Mouse (Mus musculus) limb, embryonic 10.5 days (tissue): ENCODE results near the gene Rpl13. TPM values are rescaled to one million over a fixed set of nuclear protein-coding genes. Genes with fewer than 3 reads are reported as not detected.

Source experiments
- DNase-seq: peaks from one replicate; pipeline ENCODE4 v3.0.0-alpha.2; 2017; ENCODE audit warnings: low spot score
- H3K27ac ChIP-seq: fragments of 300-500 bp; sonication (generic); 2 replicates; pipeline ENCODE4 v1.5.1; 2016; ENCODE audit warnings: mild to moderate bottlenecking
- H3K27me3 ChIP-seq: fragments of 300-500 bp; sonication (generic); 2 replicates; pipeline ENCODE4 v1.6.1; 2016; ENCODE audit warnings: low read depth, mild to moderate bottlenecking; ENCODE audit not compliant: poor library complexity, severe bottlenecking
- H3K36me3 ChIP-seq: fragments of 300-500 bp; sonication (generic); 2 replicates; pipeline ENCODE4 v1.6.1; 2016; ENCODE audit warnings: mild to moderate bottlenecking, moderate library complexity
- H3K4me1 ChIP-seq: fragments of 300-500 bp; sonication (generic); 2 replicates; pipeline ENCODE4 v1.6.1; 2016
- H3K4me3 ChIP-seq: fragments of 300-500 bp; sonication (generic); 2 replicates; pipeline ENCODE4 v1.5.1; 2016; ENCODE audit warnings: mild to moderate bottlenecking, moderate library complexity
- H3K9me3 ChIP-seq: fragments of 300-500 bp; sonication (generic); replicated peaks from 2 replicates; pipeline ENCODE4 v1.6.1; 2016; ENCODE audit warnings: mild to moderate bottlenecking
- WGBS: fragments of 180-500 bp; shearing (Covaris S2); methylation state at CpG from one replicate; pipeline ENCODE4 v1.1.7; 2016; 5-methylcytosine and 5-hydroxymethylcytosine counted together
- polyA plus RNA-seq: library from polyadenylated mRNA; unstranded; fragments of >200 nt; fragmentation: Nextera tagmentation; extraction: Ambion mirVana; gene quantifications from 2 replicates; pipeline ENCODE4 v1.2.1, GENCODE M21; 2016

The Rpl13 gene
- polyA plus RNA-seq, result 1,397 and 1,583 TPM in 2 replicates

- Histone ChIP-seq H3K9me3 (no peaks in the 10 kb centered on the region), H3K27ac (peak within 1 kb of the TSS; percentile 99), H3K4me1 (peaks cover 17% of the 10 kb centered on the region), H3K4me3 (peak within 1 kb of the TSS; percentile 97), H3K36me3 (peaks cover 52% of the 10 kb centered on the region), H3K27me3 (no peaks in the 10 kb centered on the region)
- DNase-seq, result peak; percentile 98
- 2% methylated on average over 56 of the region's 56 CpGs for WGBS
These were observed at the start of gene Rpl13 for GRCm38 (mm10) chr8:123101735-123102685. Gene Rpl13 (plus strand): TSS chr8:123102350.

- no peak within 1 kb of the TSS for H3K27ac ChIP-seq
- peaks cover 24% of the 10 kb centered on the region for H3K4me1 ChIP-seq
- no peaks in the 10 kb centered on the region for H3K27me3 ChIP-seq
- no peak for DNase-seq
- 82% methylated on average over 7 of the region's 7 CpGs for WGBS
- H3K36me3 ChIP-seq, result peaks cover 13% of the 10 kb centered on the region
- H3K9me3 ChIP-seq, result no peaks in the 10 kb centered on the region
- no peak within 1 kb of the TSS for H3K4me3 ChIP-seq
These were observed 39.4 kb upstream of the Rpl13 start, which contains the start of gene Spg7 for GRCm38 (mm10) chr8:123062721-123063120. Gene Spg7 (plus strand): TSS chr8:123062942.

DNA sequence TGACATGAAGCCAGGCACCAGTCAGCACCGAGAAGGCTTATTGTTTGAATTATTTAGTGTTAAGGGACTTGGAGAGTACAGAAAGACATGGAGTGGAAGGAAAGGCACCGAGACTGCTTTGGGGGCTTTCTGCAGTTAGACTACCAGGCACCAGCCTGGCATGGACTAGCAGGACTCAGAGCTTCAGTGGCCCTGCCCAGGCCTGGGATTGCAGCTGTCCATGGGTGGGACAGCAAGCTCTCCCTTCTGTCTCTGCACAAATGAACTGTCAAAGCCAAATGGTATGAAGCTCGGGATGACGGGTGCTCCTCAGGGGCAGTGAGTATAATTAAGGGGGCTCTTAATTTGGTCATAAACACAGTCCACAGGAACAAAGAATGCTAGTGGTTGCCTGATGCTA lies 38.1 kb upstream of the Rpl13 start:
- 74% methylated on average over 4 of the region's 4 CpGs for WGBS
- Histone ChIP-seq H3K36me3 (peaks cover 23% of the 10 kb centered on the region), H3K9me3 (no peaks in the 10 kb centered on the region), H3K4me1 (peaks cover 24% of the 10 kb centered on the region), H3K27ac (peak overlapping the region; percentile 99), H3K27me3 (no peaks in the 10 kb centered on the region), H3K4me3 (peak overlapping the region; percentile 94)
- DNase-seq, result no peak

DNA sequence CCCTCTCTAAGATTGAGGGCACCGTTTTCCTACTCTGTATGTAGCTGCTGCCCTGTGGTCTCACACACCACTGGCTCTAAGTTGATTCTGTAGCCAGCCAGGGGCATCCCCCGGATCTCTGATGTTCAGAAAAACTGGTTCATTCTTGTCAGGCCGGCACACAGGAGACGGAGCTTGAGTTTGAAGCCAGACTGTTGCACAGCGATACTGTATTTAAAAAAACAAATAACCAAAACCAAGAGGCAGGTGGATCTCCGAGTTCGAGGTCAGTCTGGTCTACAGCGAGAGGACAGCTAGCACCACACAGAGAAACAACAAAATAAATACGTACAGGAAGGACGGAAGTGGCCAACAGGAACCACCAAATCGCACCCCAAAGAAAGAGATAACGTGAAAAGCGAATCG lies 37.3 kb upstream of the Rpl13 start:
- peaks cover 24% of the 10 kb centered on the region for H3K4me1 ChIP-seq
- peaks cover 28% of the 10 kb centered on the region for H3K36me3 ChIP-seq
- peak overlapping the region; percentile 94 for H3K4me3 ChIP-seq
- peak; percentile 53 for DNase-seq
- 3% methylated on average over 14 of the region's 14 CpGs for WGBS
- peak overlapping the region; percentile 99 for H3K27ac ChIP-seq
- H3K27me3 ChIP-seq, result no peaks in the 10 kb centered on the region
- H3K9me3 ChIP-seq, result no peaks in the 10 kb centered on the region

- peaks cover 34% of the 10 kb centered on the region for H3K36me3 ChIP-seq
- no peaks in the 10 kb centered on the region for H3K27me3 ChIP-seq
- peaks cover 24% of the 10 kb centered on the region for H3K4me1 ChIP-seq
- H3K9me3 ChIP-seq, result no peaks in the 10 kb centered on the region
- peak; percentile 97 for DNase-seq
- under 1% methylated on average over 84 of the region's 84 CpGs for WGBS
- H3K27ac ChIP-seq, result peak overlapping the region; percentile 99
- H3K4me3 ChIP-seq, result peak overlapping the region; percentile 94
These were observed 36.7 kb upstream of the Rpl13 start for GRCm38 (mm10) chr8:123065214-123066100.

- Histone ChIP-seq H3K4me1 (peaks cover 24% of the 10 kb centered on the region), H3K27me3 (no peaks in the 10 kb centered on the region), H3K27ac (peak overlapping the region; percentile 99), H3K9me3 (no peaks in the 10 kb centered on the region), H3K4me3 (peak overlapping the region; percentile 94), H3K36me3 (peaks cover 38% of the 10 kb centered on the region)
- no peak for DNase-seq
- 44% methylated on average over 7 of the region's 7 CpGs for WGBS
These were observed 36.0 kb upstream of the Rpl13 start for GRCm38 (mm10) chr8:123066101-123066683.

DNA sequence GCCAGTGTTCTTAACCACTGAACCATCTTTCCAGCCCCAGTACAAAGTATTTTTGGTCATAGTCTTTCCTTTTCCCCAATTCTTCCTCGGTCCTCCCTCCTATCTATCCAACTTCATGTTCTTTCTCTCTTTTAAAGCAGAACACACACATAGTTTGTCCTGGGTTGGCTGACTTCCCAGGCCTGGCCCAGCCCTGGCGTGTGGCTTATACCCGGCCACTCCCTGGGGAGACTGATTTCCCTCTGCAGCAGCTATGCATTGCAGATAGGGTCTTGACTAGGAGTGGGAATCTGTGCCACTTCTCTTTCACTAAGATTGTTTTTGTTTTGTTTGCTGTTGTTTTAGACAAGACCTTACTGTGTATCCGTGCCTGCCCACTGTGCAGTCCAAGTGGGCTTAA lies 31.0 kb upstream of the Rpl13 start:
- Histone ChIP-seq H3K9me3 (no peaks in the 10 kb centered on the region), H3K27ac (no peak overlapping the region), H3K27me3 (no peaks in the 10 kb centered on the region), H3K36me3 (peaks cover 87% of the 10 kb centered on the region), H3K4me3 (no peak overlapping the region), H3K4me1 (peaks cover 12% of the 10 kb centered on the region)
- no peak for DNase-seq
- 94% methylated on average over 4 of the region's 4 CpGs for WGBS

DNA sequence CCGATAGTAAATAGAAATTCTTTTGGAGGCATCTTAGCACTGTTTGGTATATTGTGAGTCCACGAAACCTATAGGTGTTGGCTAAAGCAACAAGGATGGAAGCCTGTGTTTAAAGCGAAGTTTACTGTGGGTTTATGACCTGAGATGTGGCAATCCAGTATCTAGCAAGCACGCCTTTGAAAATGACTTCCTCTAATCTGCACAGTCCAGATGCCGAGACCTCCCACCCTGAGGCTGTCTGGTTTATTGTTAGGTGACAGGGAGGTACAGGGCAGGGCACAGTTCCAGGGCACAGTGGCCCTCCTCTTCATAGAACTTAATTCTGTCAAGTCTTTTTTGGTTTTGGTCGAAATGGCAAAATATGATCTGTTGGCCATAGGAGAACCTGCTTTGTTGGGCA lies 24.9 kb upstream of the Rpl13 start:
- Histone ChIP-seq H3K27ac (no peak overlapping the region), H3K9me3 (no peaks in the 10 kb centered on the region), H3K36me3 (peaks cover 99% of the 10 kb centered on the region), H3K4me3 (no peak overlapping the region), H3K27me3 (no peaks in the 10 kb centered on the region), H3K4me1 (no peaks in the 10 kb centered on the region)
- 87% methylated on average over 6 of the region's 6 CpGs for WGBS
- no peak for DNase-seq

GRCm38 (mm10) chr8:123082993-123083392 lies 19.2 kb upstream of the Rpl13 start:
- 85% methylated on average over 6 of the region's 6 CpGs for WGBS
- no peak for DNase-seq
- Histone ChIP-seq H3K27ac (no peak overlapping the region), H3K36me3 (peaks cover 100% of the 10 kb centered on the region), H3K9me3 (no peaks in the 10 kb centered on the region), H3K4me3 (no peak overlapping the region), H3K4me1 (no peaks in the 10 kb centered on the region), H3K27me3 (no peaks in the 10 kb centered on the region)

DNA sequence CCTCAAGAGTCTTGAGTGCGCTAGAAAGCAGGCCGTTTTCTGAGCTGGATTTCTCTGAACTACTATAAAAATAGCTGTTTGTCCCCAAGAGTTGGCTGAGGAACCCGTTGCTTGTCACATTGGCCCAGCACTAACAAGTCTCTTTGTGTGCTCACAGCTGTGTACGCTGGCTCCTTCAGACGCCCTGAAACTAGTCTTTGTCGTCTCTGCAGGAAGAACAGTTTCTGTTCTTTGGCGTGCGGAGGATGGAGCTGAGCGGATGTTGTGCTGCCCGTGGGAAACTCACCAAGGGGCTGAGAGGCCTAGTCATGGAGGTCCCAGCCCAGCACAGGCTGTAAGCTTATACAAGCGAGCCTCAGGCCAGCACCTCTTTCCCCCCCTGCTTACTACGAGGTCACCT lies 18.5 kb upstream of the Rpl13 start:
- peaks cover 100% of the 10 kb centered on the region for H3K36me3 ChIP-seq

DNA sequence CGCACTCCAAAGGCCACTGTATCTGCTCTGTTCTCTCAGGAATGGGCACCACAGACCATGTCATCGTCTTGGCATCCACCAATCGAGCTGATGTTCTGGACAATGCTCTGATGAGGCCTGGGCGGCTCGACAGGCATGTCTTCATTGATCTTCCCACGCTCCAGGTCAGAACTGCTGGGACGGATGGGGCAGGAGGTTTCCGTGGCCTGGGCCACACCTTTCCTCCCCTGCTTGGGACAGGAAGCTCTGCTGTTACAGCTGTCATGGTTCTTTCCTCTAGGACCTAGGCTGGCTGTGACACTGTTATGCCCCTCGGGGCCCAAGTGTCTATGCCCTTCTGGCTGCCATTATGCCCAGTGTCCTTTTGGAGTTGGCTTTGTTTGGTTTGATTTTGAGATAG lies 14.9 kb upstream of the Rpl13 start:
- Histone ChIP-seq H3K4me3 (no peak overlapping the region), H3K27ac (no peak overlapping the region), H3K27me3 (no peaks in the 10 kb centered on the region), H3K9me3 (no peaks in the 10 kb centered on the region), H3K36me3 (peaks cover 100% of the 10 kb centered on the region), H3K4me1 (no peaks in the 10 kb centered on the region)
- no peak for DNase-seq
- 93% methylated on average over 9 of the region's 9 CpGs for WGBS

More for the DNA sequence above, 18.5 kb upstream of the Rpl13 start:
- no peaks in the 10 kb centered on the region for H3K27me3 ChIP-seq
- no peak for DNase-seq
- no peaks in the 10 kb centered on the region for H3K4me1 ChIP-seq
- WGBS, result 93% methylated on average over 12 of the region's 12 CpGs
- H3K4me3 ChIP-seq, result no peak overlapping the region
- H3K9me3 ChIP-seq, result no peaks in the 10 kb centered on the region
- no peak overlapping the region for H3K27ac ChIP-seq

DNA sequence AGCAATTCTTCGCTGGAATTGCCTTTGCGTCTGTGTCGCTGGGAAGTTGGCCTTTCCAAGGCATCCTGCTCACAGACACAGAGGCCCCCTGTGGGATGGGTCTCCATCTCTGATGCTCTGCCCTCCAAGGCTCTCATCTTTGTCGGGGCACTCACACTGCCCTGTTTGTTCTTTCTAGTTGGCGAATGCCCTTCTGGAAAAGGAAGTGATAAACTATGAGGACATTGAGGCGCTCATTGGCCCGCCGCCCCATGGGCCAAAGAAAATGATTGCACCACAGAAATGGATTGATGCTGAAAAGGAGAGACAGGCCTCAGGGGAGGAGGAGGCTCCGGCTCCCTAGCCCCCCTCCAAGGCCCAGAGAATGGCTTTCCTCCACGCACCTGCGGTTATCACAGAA lies 4.9 kb upstream of the Rpl13 start:
- peaks cover 58% of the 10 kb centered on the region for H3K36me3 ChIP-seq
- H3K27me3 ChIP-seq, result no peaks in the 10 kb centered on the region
- peaks cover 9% of the 10 kb centered on the region for H3K4me1 ChIP-seq
- H3K9me3 ChIP-seq, result no peaks in the 10 kb centered on the region
- 93% methylated on average over 11 of the region's 11 CpGs for WGBS
- no peak overlapping the region for H3K27ac ChIP-seq
- DNase-seq, result no peak
- H3K4me3 ChIP-seq, result no peak overlapping the region
